Mouse (Mus musculus) cerebellum, postnatal 10 days (tissue): ENCODE measurements around the gene Rgl1.
"Not testable (repeated sequence)": the region's sequence is repeated elsewhere in the genome, so short reads cannot be mapped to it uniquely, and the experiment has no call there.

Experiments used
- DNase-seq, 2 experiments: peaks; one replicate each; pipeline ENCODE4 v3.0.0; 2021; ENCODE audit warnings: mixed read lengths in 2 of 2

Rgl1 gene

DNA sequence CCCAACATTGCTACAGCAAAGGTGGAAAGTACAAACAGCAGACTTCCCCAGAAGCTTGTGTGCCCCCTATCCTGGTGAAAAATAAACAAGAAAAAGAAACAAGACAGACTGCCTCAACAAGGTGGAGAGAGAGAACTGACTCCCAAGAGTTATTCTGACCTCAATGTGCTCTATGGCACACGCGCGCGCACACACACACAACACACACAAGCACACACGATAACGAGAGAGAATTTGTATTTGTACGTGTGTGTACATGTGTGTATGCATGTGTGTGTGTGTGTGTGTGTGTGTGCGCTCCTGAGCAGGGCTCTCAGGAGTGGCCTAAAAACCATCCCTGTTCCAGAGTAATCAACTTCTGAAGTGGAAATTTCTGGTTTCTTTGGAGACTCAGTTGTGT lies 18.5 kb upstream of the Rgl1 start:
- no peak for DNase-seq

DNA sequence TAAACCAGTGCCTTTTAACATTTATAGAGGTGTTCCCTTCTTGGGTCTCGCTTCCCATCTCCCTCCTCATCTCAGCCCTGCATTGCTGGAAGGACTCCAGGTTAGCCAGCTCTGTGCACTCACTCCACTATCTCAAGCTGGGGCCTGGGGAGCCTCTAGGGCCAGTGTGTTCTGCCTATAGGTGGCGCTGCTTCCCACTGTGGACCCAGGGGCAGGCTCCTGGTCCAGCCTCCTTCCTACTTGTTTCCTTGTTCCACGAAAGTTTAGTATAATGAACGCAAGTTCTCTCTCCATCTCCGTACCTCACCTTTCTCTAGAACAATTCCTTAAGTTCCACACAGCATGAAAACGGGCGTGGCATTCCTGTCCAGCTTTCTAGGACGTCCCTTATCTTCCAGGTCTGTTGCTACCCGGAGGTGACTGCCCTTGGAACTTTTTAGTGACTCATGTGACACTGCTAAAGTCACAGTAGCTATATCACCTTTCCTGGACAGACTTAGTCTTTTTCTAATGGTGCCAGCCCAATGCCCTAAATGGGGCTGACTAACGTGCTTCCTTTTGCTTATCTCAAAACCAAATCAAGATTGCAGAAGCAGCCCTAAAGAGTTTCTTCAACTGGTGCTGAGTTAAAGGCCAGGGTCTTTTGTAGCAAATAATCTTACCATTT lies 13.1 kb upstream of the Rgl1 start:
- peak; percentile 75 to 79 for DNase-seq

DNA sequence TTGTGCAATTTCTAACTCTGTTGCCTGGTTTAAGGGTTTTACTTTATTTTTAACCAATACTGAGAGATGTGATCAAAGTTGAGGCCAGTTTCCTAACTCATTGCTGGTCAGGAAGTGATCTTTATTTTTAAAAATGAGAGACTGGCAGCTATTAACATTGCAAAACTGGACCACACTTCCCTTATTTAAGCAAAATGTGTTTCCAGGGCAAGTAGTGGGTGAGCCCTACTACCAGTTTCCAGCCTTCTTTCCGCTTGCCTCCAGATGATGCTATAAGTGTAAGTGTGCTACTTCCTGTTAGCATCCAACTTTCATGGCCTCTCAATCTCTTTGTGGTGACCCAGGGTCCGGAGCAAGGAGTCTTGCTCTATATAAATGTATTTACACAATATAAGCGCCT lies 8.4 kb upstream of the Rgl1 start:
- not testable (repeated sequence) for DNase-seq

GRCm38 (mm10) chr1:152771016-152771415 lies 4.9 kb upstream of the Rgl1 start:
- no peak for DNase-seq

GRCm38 (mm10) chr1:152767749-152768488 lies 1.8 kb upstream of the Rgl1 start:
- peak; percentile 94 for DNase-seq

DNA sequence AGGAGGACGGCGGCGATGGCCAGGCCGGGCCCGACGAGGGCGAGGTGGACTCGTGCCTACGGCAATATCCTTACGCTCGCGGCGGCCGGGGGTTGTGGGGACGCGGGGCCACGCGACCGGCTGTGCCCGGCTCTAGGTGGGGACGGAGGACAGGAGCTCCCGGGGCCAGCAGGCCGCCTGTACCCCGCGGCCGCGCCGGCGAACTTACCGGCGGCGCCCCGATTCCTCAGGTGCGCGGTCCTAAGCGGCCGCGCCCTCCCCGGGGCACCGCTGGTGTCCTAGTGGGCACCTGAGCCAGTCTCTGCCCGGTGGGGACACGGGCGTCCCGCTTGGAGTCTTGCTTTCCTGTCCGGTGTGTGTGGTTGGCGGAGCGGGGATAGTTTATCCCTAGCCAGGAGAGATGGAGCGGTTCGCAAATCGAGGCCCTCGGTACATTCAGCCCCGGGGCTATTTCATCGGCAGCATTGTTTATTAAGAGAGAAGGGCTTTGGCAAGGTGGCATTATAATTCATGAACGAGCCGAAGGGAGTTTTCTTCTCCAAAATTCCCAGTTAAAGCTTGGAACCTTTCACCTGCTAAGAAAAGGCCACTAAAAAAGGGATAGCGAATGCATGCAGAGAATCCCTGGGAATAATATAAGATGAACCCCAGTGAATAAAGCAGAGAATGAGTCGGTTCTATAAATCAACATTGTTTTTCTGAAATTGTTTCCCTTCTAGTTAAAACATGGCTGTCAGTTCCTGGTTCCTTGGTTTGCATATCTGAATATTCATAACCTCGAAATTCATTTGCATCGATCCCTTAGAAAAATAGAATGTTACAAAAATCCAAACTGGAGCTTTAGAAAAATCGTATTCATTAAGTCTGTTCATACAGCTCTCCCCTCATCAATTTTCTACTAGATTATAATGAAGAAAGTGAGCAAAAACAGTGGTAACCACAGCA lies 925 bp upstream of the Rgl1 start:
- DNase-seq: peak in 1 of 2 experiments; percentile 67

- DNase-seq: no peak
These were observed 4.4 kb downstream of the Rgl1 start for GRCm38 (mm10) chr1:152761791-152762190.

- no peak for DNase-seq
These were observed 15.7 kb downstream of the Rgl1 start, which contains the start of gene Apobec4 for GRCm38 (mm10) chr1:152750312-152750965. Gene Apobec4 (plus strand): TSS chr1:152750551.

GRCm38 (mm10) chr1:152749276-152749675 lies 16.9 kb downstream of the Rgl1 start:
- no peak for DNase-seq

DNA sequence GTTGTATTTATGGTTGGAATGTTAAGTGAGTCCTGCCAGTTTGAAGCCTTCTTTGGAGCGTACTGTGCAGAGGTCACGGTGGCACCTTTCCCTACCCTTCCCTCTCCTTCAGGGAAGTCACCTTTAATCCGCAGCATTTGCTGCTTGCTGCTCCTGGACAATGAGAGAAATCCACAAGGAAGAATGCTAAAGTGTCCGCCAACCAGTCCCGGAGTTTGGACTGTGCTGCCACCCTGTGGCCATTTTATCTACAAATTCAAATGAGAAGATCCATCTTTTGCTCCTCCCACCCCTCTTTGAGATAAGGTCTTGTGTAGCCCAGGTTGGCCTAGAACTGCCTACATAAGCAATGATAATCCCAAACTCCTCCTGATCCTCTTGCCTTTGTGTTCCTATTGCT lies 19.7 kb downstream of the Rgl1 start:
- DNase-seq: peak; percentile 93 to 95

GRCm38 (mm10) chr1:152743095-152743826 lies 22.9 kb downstream of the Rgl1 start:
- no peak for DNase-seq

GRCm38 (mm10) chr1:152739374-152739773 lies 26.8 kb downstream of the Rgl1 start:
- no peak for DNase-seq

DNA sequence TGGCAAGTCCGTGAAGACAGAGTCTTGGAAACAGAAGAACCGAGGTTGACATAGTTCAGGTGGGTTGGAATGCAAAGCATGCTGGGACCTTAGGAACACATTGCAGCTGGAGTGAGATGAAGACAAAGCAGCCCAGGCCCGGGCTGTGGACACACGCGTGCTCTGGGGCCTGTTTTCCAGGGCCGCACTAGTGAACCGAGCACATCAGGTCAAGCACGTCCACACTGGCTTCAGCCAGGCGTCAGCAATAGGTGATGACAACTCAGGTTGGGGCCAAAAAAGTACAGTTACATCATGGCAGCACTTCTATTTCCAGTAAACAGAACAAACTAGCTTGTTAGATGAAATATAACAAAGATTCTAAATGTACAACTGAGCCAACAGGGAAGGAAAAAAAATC lies 27.4 kb downstream of the Rgl1 start:
- DNase-seq: no peak

GRCm38 (mm10) chr1:152727604-152728236 lies 38.4 kb downstream of the Rgl1 start:
- no peak for DNase-seq

GRCm38 (mm10) chr1:152726095-152726494 lies 40.1 kb downstream of the Rgl1 start:
- no peak for DNase-seq

- no peak for DNase-seq
These were observed 41.9 kb downstream of the Rgl1 start for GRCm38 (mm10) chr1:152724286-152724685.

DNA sequence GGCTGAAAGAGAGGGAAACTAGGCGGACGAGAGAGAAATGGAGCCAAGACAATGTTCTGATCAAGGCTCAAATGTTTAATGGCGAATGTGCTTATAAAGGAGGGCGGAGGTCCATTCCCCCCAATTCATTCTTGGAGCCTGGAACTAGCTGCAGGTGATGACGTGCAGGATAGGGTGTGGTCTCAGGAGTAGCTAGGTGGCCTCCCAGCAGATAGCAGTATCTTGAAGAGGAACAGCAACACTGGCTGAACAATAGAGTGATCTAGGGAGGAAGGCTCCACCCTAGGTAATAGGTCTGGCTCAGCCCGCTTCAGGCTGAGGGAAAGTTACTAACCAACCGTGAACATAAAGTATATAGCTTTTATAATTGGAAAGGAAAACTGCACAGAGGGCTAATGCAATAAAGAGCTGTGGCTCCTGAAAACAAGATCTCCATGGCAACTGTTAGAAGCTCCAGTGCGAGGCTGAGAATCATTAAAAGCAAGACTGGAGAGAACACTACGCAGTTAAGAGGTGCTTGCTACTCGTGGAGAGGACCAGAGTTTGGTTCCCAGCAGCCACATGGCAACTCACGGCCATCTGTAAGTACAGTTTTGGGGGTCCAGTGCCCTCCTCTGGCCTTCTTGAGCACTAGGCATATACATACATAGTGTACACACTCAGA lies 44.5 kb downstream of the Rgl1 start:
- DNase-seq: no peak

- DNase-seq: no peak
These were observed 45.2 kb downstream of the Rgl1 start for GRCm38 (mm10) chr1:152720969-152721368.

DNA sequence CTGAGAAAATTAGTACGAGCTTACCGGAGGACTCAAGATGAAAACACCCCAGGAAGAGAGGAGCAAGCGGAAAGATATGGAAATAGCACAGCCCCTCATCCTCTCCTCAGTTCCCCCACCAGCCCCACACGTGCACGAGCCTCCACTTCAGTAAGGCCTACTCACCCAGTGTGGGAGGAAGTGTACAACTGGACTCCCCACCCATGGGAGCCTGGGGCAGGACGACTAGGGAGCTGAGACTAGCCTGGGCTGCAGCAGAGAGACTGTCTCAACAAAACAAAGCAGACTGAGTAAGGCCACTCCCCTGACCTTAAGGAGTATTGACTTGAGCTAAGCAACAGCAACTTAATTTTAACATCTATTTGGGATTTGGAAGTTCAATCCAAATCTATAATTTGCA lies 48.0 kb downstream of the Rgl1 start:
- DNase-seq: no peak

GRCm38 (mm10) chr1:152717329-152717728 lies 48.8 kb downstream of the Rgl1 start:
- no peak for DNase-seq

DNA sequence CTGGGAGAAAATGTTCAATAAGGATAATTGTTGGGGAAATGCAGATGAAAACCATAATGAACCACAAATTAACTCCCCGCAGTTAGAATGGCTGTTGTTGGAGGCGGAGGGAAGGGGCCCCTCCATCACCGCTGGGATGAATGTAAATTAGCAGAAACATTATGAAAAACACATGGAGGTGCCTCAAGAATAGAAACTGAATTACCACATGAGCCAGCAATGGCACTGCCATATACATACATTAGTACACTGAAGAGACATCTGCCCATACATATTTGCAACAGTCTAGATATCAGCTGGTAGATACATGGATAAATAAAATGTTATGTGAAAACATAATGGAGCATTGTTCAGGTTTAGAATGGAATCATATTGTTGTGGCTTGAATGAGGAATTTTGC lies 51.7 kb downstream of the Rgl1 start:
- DNase-seq: no peak
